24 mouse cellular contexts compared by ENCODE assay signal in genomic region chr17:56485118-56485517, GRCm38 (mm10). TPM values are rescaled to one million over a fixed set of nuclear protein-coding genes. Genes with fewer than 3 reads are reported as not detected.
DNase-seq lines count a peak whose midpoint lies in the region; ATAC-seq and TF ChIP-seq lines count a peak whose summit lies in the region.
"Had no signal": no experiment of that assay in that cellular context is flagged by ENCODE, and none has a peak within 500 bp of the region (broad histone marks: within the 10 kb centered on the region; RNA-seq: fewer than 3 reads in every experiment).

No protein-coding gene starts in this region.

- no peaks in the 10 kb centered on the region for H3K27me3 ChIP-seq in forebrain, embryonic 13.5 days
- H3K27me3 ChIP-seq in forebrain, postnatal 0 days (ENCODE audit: insufficient read depth, low read length), result no peaks in the 10 kb centered on the region
- no peaks in the 10 kb centered on the region for H3K27me3 ChIP-seq in lung, postnatal 0 days (replicated peaks; ENCODE audit: insufficient read depth, low read length)
- H3K27me3 ChIP-seq: embryonic facial prominence, embryonic 15.5 days; heart, embryonic 15.5 days; hindbrain, embryonic 15.5 days; lung, embryonic 15.5 days had no signal

- 53% methylated on average over 6 of the region's 9 CpGs for WGBS in forebrain, embryonic 13.5 days
- WGBS in forebrain, postnatal 0 days, result 45% methylated on average over 9 of the region's 9 CpGs
- 57% methylated on average over 8 of the region's 9 CpGs for WGBS in lung, postnatal 0 days

- no peaks in the 10 kb centered on the region for H3K36me3 ChIP-seq in forebrain, embryonic 13.5 days (ENCODE audit: poor library complexity, severe bottlenecking)
- no peaks in the 10 kb centered on the region for H3K36me3 ChIP-seq in forebrain, postnatal 0 days (ENCODE audit: insufficient read depth)
- no peaks in the 10 kb centered on the region for H3K36me3 ChIP-seq in lung, postnatal 0 days (ENCODE audit: insufficient read depth, low read length)
- H3K36me3 ChIP-seq: embryonic facial prominence, embryonic 15.5 days; heart, embryonic 15.5 days; hindbrain, embryonic 15.5 days; lung, embryonic 15.5 days had no signal

- TF ChIP-seq POLR2A in brain, embryonic 14.5 days (IDR thresholded peaks at IDR 0.05; ENCODE audit: borderline replicate concordance, extremely low read depth, insufficient read depth, insufficient read length, poor library complexity, severe bottlenecking), result no peak

- peak overlapping the region; percentile 37 for H3K27ac ChIP-seq in forebrain, embryonic 13.5 days
- H3K27ac ChIP-seq in forebrain, postnatal 0 days (ENCODE audit: low read depth, low read length), result no peak overlapping the region
- no peak overlapping the region for H3K27ac ChIP-seq in lung, postnatal 0 days (ENCODE audit: low read length)
- H3K27ac ChIP-seq: embryonic facial prominence, embryonic 15.5 days; heart, embryonic 15.5 days; hindbrain, embryonic 15.5 days; lung, embryonic 15.5 days had no signal

- TF ChIP-seq EP300 in lung, postnatal 0 days (IDR thresholded peaks at IDR 0.05), result no peak

- no peak overlapping the region for H3K4me2 ChIP-seq in forebrain, embryonic 13.5 days
- H3K4me2 ChIP-seq in forebrain, postnatal 0 days (ENCODE audit: low read depth), result no peak overlapping the region
- H3K4me2 ChIP-seq in lung, postnatal 0 days (replicated peaks; ENCODE audit: low read depth, low read length), result no peak overlapping the region
- H3K4me2 ChIP-seq: embryonic facial prominence, embryonic 15.5 days; heart, embryonic 15.5 days; hindbrain, embryonic 15.5 days; lung, embryonic 15.5 days had no signal

- H3K9ac ChIP-seq in forebrain, embryonic 13.5 days, result no peak overlapping the region
- H3K9ac ChIP-seq in forebrain, postnatal 0 days, result no peak overlapping the region
- H3K9ac ChIP-seq in lung, postnatal 0 days (replicated peaks; ENCODE audit: low read depth), result no peak overlapping the region
- H3K9ac ChIP-seq: embryonic facial prominence, embryonic 15.5 days; heart, embryonic 15.5 days; hindbrain, embryonic 15.5 days; lung, embryonic 15.5 days had no signal

- no peak for DNase-seq in forebrain, postnatal 0 days
- peak; percentile 21 for DNase-seq in lung, postnatal 0 days (ENCODE audit: low spot score)
- no peak for DNase-seq in lung, postnatal 14 days
- DNase-seq in adipocyte (ENCODE audit: low spot score), result peak; percentile 48
- peak; percentile 85 for DNase-seq in brain, embryonic 14.5 days (ENCODE audit: low read depth)
- DNase-seq in gastrocnemius, postnatal 4 days (ENCODE audit: low spot score in 2 of 2), result no peak
- DNase-seq in layer of hippocampus, postnatal 10 days (ENCODE audit: low spot score in 2 of 2), result no peak
- DNase-seq: cerebellum, adult 8-10 months; heart, adult 18-20 months; kidney, adult 9 months; left cerebral cortex, postnatal 4 days; thymus, adult 2 months had no signal

- no peaks in the 10 kb centered on the region for H3K9me3 ChIP-seq in forebrain, embryonic 13.5 days (replicated peaks)
- no peaks in the 10 kb centered on the region for H3K9me3 ChIP-seq in forebrain, postnatal 0 days (ENCODE audit: low read length)
- no peaks in the 10 kb centered on the region for H3K9me3 ChIP-seq in lung, postnatal 0 days (ENCODE audit: low read length)
- H3K9me3 ChIP-seq: embryonic facial prominence, embryonic 15.5 days; heart, embryonic 15.5 days; hindbrain, embryonic 15.5 days; lung, embryonic 15.5 days had no signal

- H3K4me1 ChIP-seq in forebrain, embryonic 13.5 days, result peaks cover 41% of the 10 kb centered on the region
- H3K4me1 ChIP-seq in forebrain, postnatal 0 days (ENCODE audit: insufficient read depth), result peaks cover 15% of the 10 kb centered on the region
- H3K4me1 ChIP-seq in lung, postnatal 0 days (ENCODE audit: insufficient read depth, low read depth, low read length), result no peaks in the 10 kb centered on the region
- H3K4me1 ChIP-seq: heart, embryonic 15.5 days had no signal

- no peak overlapping the region for H3K4me3 ChIP-seq in forebrain, embryonic 13.5 days
- no peak overlapping the region for H3K4me3 ChIP-seq in forebrain, postnatal 0 days (ENCODE audit: low read depth, low read length)
- H3K4me3 ChIP-seq in lung, postnatal 0 days (ENCODE audit: low read depth, low read length), result no peak overlapping the region
- H3K4me3 ChIP-seq: embryonic facial prominence, embryonic 15.5 days; heart, embryonic 15.5 days; hindbrain, embryonic 15.5 days; lung, embryonic 15.5 days; myocyte had no signal

- no peak for ATAC-seq in forebrain, embryonic 13.5 days
- ATAC-seq in forebrain, postnatal 0 days, result no peak
- peak; percentile 13; the same call in 1 of the 2 replicates for ATAC-seq in lung, postnatal 0 days

- no peak for TF ChIP-seq CTCF in forebrain, postnatal 0 days (IDR thresholded peaks at IDR 0.05; ENCODE audit: low read depth)
- TF ChIP-seq CTCF in lung, postnatal 0 days (IDR thresholded peaks at IDR 0.05), result no peak
- TF ChIP-seq CTCF in brain, embryonic 14.5 days (IDR thresholded peaks at IDR 0.05; ENCODE audit: borderline replicate concordance, extremely low read depth, insufficient read depth, insufficient read length), result no peak

RNA-seq across cellular contexts. Expression of gene Ptprs, which starts 8.8 kb away (rescaled TPM):
- polyA plus RNA-seq in forebrain, embryonic 13.5 days (2015; fragmentation: Nextera tagmentation; extraction: Ambion mirVana), result 276 and 292 TPM in 2 replicates
- 568 and 711 TPM in 2 replicates for total RNA-seq in forebrain, postnatal 0 days (2014; rRNA removed)
- polyA plus RNA-seq in forebrain, postnatal 0 days (2015; fragmentation: Nextera tagmentation; extraction: Ambion mirVana), result 196 and 250 TPM in 2 replicates
- 25.6 and 29.6 TPM in 2 replicates for polyA plus RNA-seq in lung, postnatal 0 days (2015; fragmentation: Nextera tagmentation; extraction: Ambion mirVana)
- polyA plus RNA-seq in brain, embryonic 14.5 days (2012; rRNA removed), result 1,311 and 1,669 TPM in 2 replicates
- 100 to 1,000 TPM; 115 TPM for total RNA-seq in gastrocnemius, postnatal 4 days (2021)
- total RNA-seq in layer of hippocampus, postnatal 10 days (2021), result 100 to 1,000 TPM; 817 to 911 TPM

RNA-seq across cellular contexts. Expression of gene Znrf4, which starts 27.1 kb away (rescaled TPM):
- 0.14 TPM in 1 of 2 replicates, not detected in the other for polyA plus RNA-seq in forebrain, embryonic 13.5 days (2015; fragmentation: Nextera tagmentation; extraction: Ambion mirVana)
- total RNA-seq in forebrain, postnatal 0 days (2014; rRNA removed), result not detected in 2 replicates
- 0.13 and 0.16 TPM in 2 replicates for polyA plus RNA-seq in forebrain, postnatal 0 days (2015; fragmentation: Nextera tagmentation; extraction: Ambion mirVana)
- not detected in 2 replicates for polyA plus RNA-seq in lung, postnatal 0 days (2015; fragmentation: Nextera tagmentation; extraction: Ambion mirVana)
- 0.05 TPM in 1 of 2 replicates, not detected in the other for polyA plus RNA-seq in brain, embryonic 14.5 days (2012; rRNA removed)
- total RNA-seq in gastrocnemius, postnatal 4 days (2021), result not detected
- not detected for total RNA-seq in layer of hippocampus, postnatal 10 days (2021)
- total RNA-seq: ES-E14; gastrocnemius, adult 8-10 months; heart, adult 18-20 months; left cerebral cortex, adult 18-20 months; left cerebral cortex, postnatal 4 days; liver, adult 2 months; megakaryocyte-erythroid progenitor cell, adult 5-6 weeks had no signal
- polyA plus RNA-seq: embryonic facial prominence, embryonic 15.5 days; heart, embryonic 15.5 days; liver, adult 2 months; lung, embryonic 15.5 days; myocyte; urinary bladder, adult 2 months had no signal

Comparison
In these comparisons a context has a peak if more than half of its experiments do, and no peak if none do; other contexts are left out.
1. DNase-seq: peak in lung, postnatal 0 days (single experiment), adipocyte (single experiment) and brain, embryonic 14.5 days (single experiment); none in forebrain, postnatal 0 days (single experiment), lung, postnatal 14 days (single experiment), gastrocnemius, postnatal 4 days (0 of 2) and layer of hippocampus, postnatal 10 days (0 of 2).